Mouse (Mus musculus): ENCODE results near the gene Gm20388.

DNA sequence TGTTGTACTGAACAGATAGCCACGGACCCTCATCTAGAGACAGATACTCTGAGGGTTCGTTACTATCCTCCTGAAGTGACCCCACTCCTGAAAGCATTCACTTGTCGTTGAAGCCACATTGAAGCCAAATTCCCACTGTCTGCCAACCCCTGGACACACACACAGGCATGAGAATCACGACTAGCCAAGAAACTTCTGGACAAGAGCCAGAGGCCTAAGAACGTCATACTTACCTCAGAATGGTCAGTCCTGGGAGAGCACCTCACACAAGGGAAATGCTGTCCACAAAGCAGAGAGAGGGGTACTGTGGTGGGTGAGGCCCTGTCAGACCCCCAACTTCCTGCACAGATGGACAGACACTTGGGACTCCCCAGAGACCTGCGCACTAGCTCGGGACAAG is 1985.3 kb downstream of the Gm20388 start:
- TF ChIP-seq CTCF (IDR thresholded peaks at IDR 0.05; ENCODE audit: insufficient read depth, low read depth, low read length) (no peak), POLR2A (IDR thresholded peaks at IDR 0.05; ENCODE audit: insufficient read depth, low read depth, low read length) (no peak)

Data from olfactory bulb, adult 2 months (tissue).